Mouse (Mus musculus): ENCODE data around the gene Abca4. TPM values are rescaled to one million over a fixed set of nuclear protein-coding genes. Genes with fewer than 3 reads are reported as not detected.

Abca4 gene
- total and polyA plus RNA-seq, 3 experiments: 0.15 to 0.49 TPM; not detected in 1

- Histone ChIP-seq H3K36me3 (ENCODE audit: control insufficient read depth in 1 of 2, insufficient read depth in 2 of 2, low read length in 2 of 2) (no peaks in the 10 kb centered on the region), H3K4me3 (ENCODE audit: control insufficient read depth in 1 of 2, insufficient read depth in 1 of 2, low read depth in 2 of 2, low read length in 2 of 2) (no peak overlapping the region), H3K27ac (ENCODE audit: control insufficient read depth, low read depth, low read length) (no peak overlapping the region), H3K4me1 (ENCODE audit: control insufficient read depth in 1 of 2, insufficient read depth in 2 of 2, low read length in 2 of 2) (no peaks in the 10 kb centered on the region), H3K9me3 (replicated peaks; ENCODE audit: insufficient read depth, low read length) (no peaks in the 10 kb centered on the region), H3K9ac (ENCODE audit: control insufficient read depth, low read depth, low read length, poor library complexity, severe bottlenecking) (no peak overlapping the region), H3K79me2 (ENCODE audit: control insufficient read depth, insufficient read depth, low read length, poor library complexity) (no peaks in the 10 kb centered on the region), H3K27me3 (ENCODE audit: control insufficient read depth in 1 of 2, insufficient read depth in 2 of 2, low read length in 2 of 2) (no peaks in the 10 kb centered on the region)
- DNase-seq (ENCODE audit: low read depth, low spot score): no peak
- no peak for TF ChIP-seq CHD1 (IDR thresholded peaks at IDR 0.05; ENCODE audit: low read depth, low read length)
- no peak for TF ChIP-seq NELFE (IDR thresholded peaks at IDR 0.05; ENCODE audit: low read depth, low read length)
- no peak for TF ChIP-seq POLR2AphosphoS2 (IDR thresholded peaks at IDR 0.05; ENCODE audit: low read length)
- no peak for TF ChIP-seq TCF12 (IDR thresholded peaks at IDR 0.05; ENCODE audit: low read depth, low read length)
- TF ChIP-seq HCFC1 (IDR thresholded peaks at IDR 0.05; ENCODE audit: low read depth, low read length): no peak
- no peak for TF ChIP-seq ZKSCAN1 (IDR thresholded peaks at IDR 0.05; ENCODE audit: low read depth, low read length)
- TF ChIP-seq ZMIZ1 (IDR thresholded peaks at IDR 0.05; ENCODE audit: low read depth, low read length): no peak
- no peak for TF ChIP-seq MXI1 (IDR thresholded peaks at IDR 0.05; ENCODE audit: low read depth, low read length)
- TF ChIP-seq E2F4 (IDR thresholded peaks at IDR 0.05; ENCODE audit: borderline replicate concordance, low read depth, low read length): no peak
- no peak for TF ChIP-seq CTCF (IDR thresholded peaks at IDR 0.05 in 2 of 3, conservative IDR thresholded peaks at IDR 0.05 in 1 of 3; ENCODE audit: control insufficient read depth in 1 of 3, insufficient read depth in 1 of 3, low read depth in 2 of 3, low read length in 3 of 3, poor library complexity in 1 of 3, severe bottlenecking in 1 of 3)
- TF ChIP-seq KAT2A (conservative IDR thresholded peaks at IDR 0.05; ENCODE audit: low read depth, low read length): no peak
- no peak for TF ChIP-seq MAFK (IDR thresholded peaks at IDR 0.05; ENCODE audit: borderline replicate concordance, low read depth, low read length)
- no peak for TF ChIP-seq ZC3H11A (IDR thresholded peaks at IDR 0.05; ENCODE audit: low read depth, low read length)
- TF ChIP-seq RCOR1 (IDR thresholded peaks at IDR 0.05; ENCODE audit: low read depth, low read length): no peak
- no peak for TF ChIP-seq RAD21 (IDR thresholded peaks at IDR 0.05; ENCODE audit: low read depth, low read length)
- TF ChIP-seq ETS1 (IDR thresholded peaks at IDR 0.05; ENCODE audit: low read depth, low read length): no peak
- no peak for TF ChIP-seq SMC3 (IDR thresholded peaks at IDR 0.05; ENCODE audit: low read depth, low read length)
- no peak for TF ChIP-seq MAZ (IDR thresholded peaks at IDR 0.05; ENCODE audit: low read depth, low read length)
- TF ChIP-seq MYB (IDR thresholded peaks at IDR 0.05; ENCODE audit: low read depth, low read length): no peak
Measured at GRCm38 (mm10) chr3:122040522-122040921, 3.7 kb upstream of the Abca4 start.

DNA sequence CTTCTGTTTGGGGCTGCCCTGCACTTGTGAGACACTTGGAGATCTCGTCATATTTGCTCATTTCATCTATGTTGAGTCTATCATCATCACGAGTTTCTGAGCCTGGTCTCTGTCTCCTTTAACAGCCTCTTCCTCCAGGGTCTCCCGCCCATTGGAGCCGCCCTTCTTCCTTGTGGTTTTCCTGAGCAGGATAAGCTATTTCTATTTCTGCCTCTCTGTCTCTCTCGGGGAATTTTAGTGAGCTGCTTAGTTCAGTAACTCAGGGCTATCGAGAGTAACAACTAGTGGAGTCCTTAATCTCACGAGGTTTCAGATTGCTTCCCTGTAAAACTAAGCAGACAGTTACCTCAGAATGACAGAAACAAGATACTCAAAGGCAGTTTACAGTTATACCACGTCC is 1.1 kb upstream of the Abca4 start:
- no peaks in the 10 kb centered on the region for H3K27me3 ChIP-seq (ENCODE audit: control insufficient read depth in 1 of 2, insufficient read depth in 2 of 2, low read length in 2 of 2)
- no peaks in the 10 kb centered on the region for H3K4me1 ChIP-seq (ENCODE audit: control insufficient read depth in 1 of 2, insufficient read depth in 2 of 2, low read length in 2 of 2)
- H3K36me3 ChIP-seq (ENCODE audit: control insufficient read depth in 1 of 2, insufficient read depth in 2 of 2, low read length in 2 of 2): no peaks in the 10 kb centered on the region
- no peaks in the 10 kb centered on the region for H3K79me2 ChIP-seq (ENCODE audit: control insufficient read depth, insufficient read depth, low read length, poor library complexity)
- no peak overlapping the region for H3K9ac ChIP-seq (ENCODE audit: control insufficient read depth, low read depth, low read length, poor library complexity, severe bottlenecking)
- DNase-seq (ENCODE audit: low read depth, low spot score): no peak
- no peaks in the 10 kb centered on the region for H3K9me3 ChIP-seq (replicated peaks; ENCODE audit: insufficient read depth, low read length)
- H3K4me3 ChIP-seq (ENCODE audit: control insufficient read depth in 1 of 2, insufficient read depth in 1 of 2, low read depth in 2 of 2, low read length in 2 of 2): no peak overlapping the region
- H3K27ac ChIP-seq (ENCODE audit: control insufficient read depth, low read depth, low read length): no peak overlapping the region
- no peak for TF ChIP-seq POLR2AphosphoS2 (IDR thresholded peaks at IDR 0.05; ENCODE audit: low read length)
- TF ChIP-seq ZMIZ1 (IDR thresholded peaks at IDR 0.05; ENCODE audit: low read depth, low read length): no peak
- TF ChIP-seq ELF1 (IDR thresholded peaks at IDR 0.05; ENCODE audit: low read depth, low read length): no peak
- TF ChIP-seq RAD21 (IDR thresholded peaks at IDR 0.05; ENCODE audit: low read depth, low read length): no peak
- no peak for TF ChIP-seq ETS1 (IDR thresholded peaks at IDR 0.05; ENCODE audit: low read depth, low read length)
- TF ChIP-seq MYC (IDR thresholded peaks at IDR 0.05; ENCODE audit: low read depth, low read length): no peak
- TF ChIP-seq HCFC1 (IDR thresholded peaks at IDR 0.05; ENCODE audit: low read depth, low read length): no peak
- TF ChIP-seq SIN3A (IDR thresholded peaks at IDR 0.05; ENCODE audit: low read length): no peak
- no peak for TF ChIP-seq MYB (IDR thresholded peaks at IDR 0.05; ENCODE audit: low read depth, low read length)
- no peak for TF ChIP-seq MAFK (IDR thresholded peaks at IDR 0.05; ENCODE audit: borderline replicate concordance, low read depth, low read length)
- TF ChIP-seq USF2 (IDR thresholded peaks at IDR 0.05; ENCODE audit: borderline replicate concordance in 1 of 2, insufficient read depth in 1 of 2, low read depth in 1 of 2, low read length in 2 of 2): no peak
- no peak for TF ChIP-seq MXI1 (IDR thresholded peaks at IDR 0.05; ENCODE audit: low read depth, low read length)
- TF ChIP-seq ZC3H11A (IDR thresholded peaks at IDR 0.05; ENCODE audit: low read depth, low read length): no peak
- TF ChIP-seq CHD2 (IDR thresholded peaks at IDR 0.05; ENCODE audit: low read length): no peak
- no peak for TF ChIP-seq TAL1 (IDR thresholded peaks at IDR 0.05; ENCODE audit: low read length)
- TF ChIP-seq MAZ (IDR thresholded peaks at IDR 0.05; ENCODE audit: low read depth, low read length): no peak
